Mouse (Mus musculus) bone marrow, adult 2 months (tissue): ENCODE results near the gene Pole3.

Experiments used
- CTCF ChIP-seq: fragments of 200-500 bp; IDR thresholded peaks from 2 replicates; pipeline ENCODE4 v1.5.1; 2011; ENCODE audit warnings: low read length, control low read depth; ENCODE audit not compliant: control insufficient read depth, insufficient read depth
- POLR2A ChIP-seq: fragments of 200-500 bp; IDR thresholded peaks from 2 replicates; pipeline ENCODE4 v1.6.1; 2011; ENCODE audit warnings: low read depth, mild to moderate bottlenecking, control low read depth, low read length, borderline replicate concordance; ENCODE audit not compliant: control insufficient read depth

DNA sequence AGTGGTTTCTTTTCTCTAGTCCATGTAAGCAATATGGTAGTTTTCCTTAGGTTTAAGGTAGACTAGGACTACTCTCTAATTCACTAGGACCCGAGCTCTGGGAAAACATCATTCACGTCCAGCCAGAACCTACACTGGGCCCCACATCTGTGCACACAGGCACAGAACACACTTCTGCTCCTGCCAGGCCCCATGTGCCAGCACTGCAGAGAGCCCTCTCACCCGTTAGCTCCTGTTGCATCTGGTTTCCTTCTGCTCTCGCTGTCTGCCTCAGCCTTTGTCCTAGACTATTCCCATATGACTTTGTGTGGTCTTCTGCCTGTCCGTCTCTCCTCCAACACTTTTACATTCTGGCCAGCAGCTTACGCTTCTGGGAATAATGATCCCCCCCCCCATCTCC is 8.9 kb upstream of the Pole3 start:
- TF ChIP-seq POLR2A (no peak), CTCF (no peak)
